8 mouse cellular contexts compared by ENCODE assay signal in genomic region chr13:9764646-9765536, GRCm38 (mm10). TPM values are rescaled to one million over a fixed set of nuclear protein-coding genes. Genes with fewer than 3 reads are reported as not detected.
DNase-seq lines count a peak whose midpoint lies in the region; ATAC-seq and TF ChIP-seq lines count a peak whose summit lies in the region.

Gene Zmynd11, minus strand, starts transcription at chr13:9765330.

- under 1% methylated on average over 81 of the region's 98 CpGs for WGBS in forebrain, embryonic 16.5 days
- under 1% methylated on average over 98 of the region's 98 CpGs for WGBS in large intestine, adult 2 months
- under 1% methylated on average over 86 of the region's 98 CpGs for WGBS in lung, embryonic 14.5 days
- under 1% methylated on average over 75 of the region's 98 CpGs for WGBS in neural tube, embryonic 15.5 days

- H3K27ac ChIP-seq in ES-Bruce4 (ENCODE audit: insufficient read depth, low read length): no peak within 1 kb of the TSS
- H3K27ac ChIP-seq in forebrain, embryonic 16.5 days (ENCODE audit: low read length): peak within 1 kb of the TSS; percentile 98
- H3K27ac ChIP-seq in lung, embryonic 14.5 days (ENCODE audit: low read depth): peak within 1 kb of the TSS; percentile 100
- H3K27ac ChIP-seq in neural tube, embryonic 15.5 days (replicated peaks): peak within 1 kb of the TSS; percentile 99

- H3K9ac ChIP-seq in ES-Bruce4 (ENCODE audit: low read depth, poor library complexity, severe bottlenecking): peak within 1 kb of the TSS; percentile 99
- H3K9ac ChIP-seq in forebrain, embryonic 16.5 days (replicated peaks; ENCODE audit: low read depth, low read length): peak within 1 kb of the TSS; percentile 97
- peak within 1 kb of the TSS; percentile 100 for H3K9ac ChIP-seq in lung, embryonic 14.5 days
- peak within 1 kb of the TSS; percentile 98 for H3K9ac ChIP-seq in neural tube, embryonic 15.5 days (replicated peaks)

- no peak for TF ChIP-seq CTCF in ES-Bruce4 (IDR thresholded peaks at IDR 0.05; ENCODE audit: low read depth, low read length)
- TF ChIP-seq CTCF in lung, embryonic 14.5 days (IDR thresholded peaks at IDR 0.05; ENCODE audit: low read depth): no peak

- no peaks in the 10 kb centered on the region for H3K9me3 ChIP-seq in ES-Bruce4 (replicated peaks; ENCODE audit: control insufficient read depth, insufficient read depth, low read length, poor library complexity, severe bottlenecking)
- no peaks in the 10 kb centered on the region for H3K9me3 ChIP-seq in forebrain, embryonic 16.5 days (ENCODE audit: control insufficient read depth, low read length)
- no peaks in the 10 kb centered on the region for H3K9me3 ChIP-seq in lung, embryonic 14.5 days (ENCODE audit: low read depth, low read length)
- no peaks in the 10 kb centered on the region for H3K9me3 ChIP-seq in neural tube, embryonic 15.5 days (replicated peaks)

- TF ChIP-seq POLR2A in ES-Bruce4 (IDR thresholded peaks at IDR 0.05; ENCODE audit: insufficient read depth, low read length): no peak

- peak within 1 kb of the TSS; percentile 74 for H3K4me2 ChIP-seq in forebrain, embryonic 16.5 days (ENCODE audit: low read length)
- H3K4me2 ChIP-seq in lung, embryonic 14.5 days: peak within 1 kb of the TSS; percentile 86
- H3K4me2 ChIP-seq in neural tube, embryonic 15.5 days: peak within 1 kb of the TSS; percentile 60

- peak in 1 of 2 experiments; percentile 70 for DNase-seq in heart, postnatal 14 days
- DNase-seq in large intestine, adult 2 months (ENCODE audit: low read depth, low spot score): no peak
- peak; percentile 75 for DNase-seq in lung, embryonic 14.5 days
- DNase-seq in testis, postnatal 14 days (ENCODE audit: low spot score): peak; percentile 66

- H3K4me1 ChIP-seq in ES-Bruce4 (ENCODE audit: control insufficient read depth, insufficient read depth, low read length): no peaks in the 10 kb centered on the region
- peaks cover 24% of the 10 kb centered on the region for H3K4me1 ChIP-seq in forebrain, embryonic 16.5 days (replicated peaks; ENCODE audit: control insufficient read depth, insufficient read depth, low read length)
- H3K4me1 ChIP-seq in lung, embryonic 14.5 days (ENCODE audit: insufficient read depth): peaks cover 14% of the 10 kb centered on the region
- H3K4me1 ChIP-seq in neural tube, embryonic 15.5 days: peaks cover 37% of the 10 kb centered on the region

- no peaks in the 10 kb centered on the region for H3K36me3 ChIP-seq in ES-Bruce4 (ENCODE audit: control insufficient read depth, insufficient read depth, low read length, poor library complexity, severe bottlenecking)
- H3K36me3 ChIP-seq in forebrain, embryonic 16.5 days (ENCODE audit: control insufficient read depth, insufficient read depth): no peaks in the 10 kb centered on the region
- no peaks in the 10 kb centered on the region for H3K36me3 ChIP-seq in lung, embryonic 14.5 days (ENCODE audit: insufficient read depth)
- H3K36me3 ChIP-seq in neural tube, embryonic 15.5 days: no peaks in the 10 kb centered on the region

- TF ChIP-seq EP300 in ES-Bruce4 (IDR thresholded peaks at IDR 0.05; ENCODE audit: insufficient read depth, low read depth, low read length): no peak

- intact Hi-C loops in heart, postnatal 14 days (cut with DNase I): loop anchor here (5.0 to 10.0 kb wide), 2 partner anchors 73 to 490 kb away; partner anchors contain the start of gene Dip2c

- peak within 1 kb of the TSS; percentile 86 for H3K4me3 ChIP-seq in ES-Bruce4 (ENCODE audit: low read depth, low read length)
- H3K4me3 ChIP-seq in forebrain, embryonic 16.5 days (replicated peaks; ENCODE audit: low read length): peak within 1 kb of the TSS; percentile 99
- H3K4me3 ChIP-seq in lung, embryonic 14.5 days (ENCODE audit: low read depth, low read length): peak within 1 kb of the TSS; percentile 97
- peak within 1 kb of the TSS; percentile 89 for H3K4me3 ChIP-seq in neural tube, embryonic 15.5 days (replicated peaks)

- H3K27me3 ChIP-seq in ES-Bruce4 (ENCODE audit: control insufficient read depth, insufficient read depth, low read length, poor library complexity, severe bottlenecking): no peaks in the 10 kb centered on the region
- no peaks in the 10 kb centered on the region for H3K27me3 ChIP-seq in forebrain, embryonic 16.5 days (replicated peaks; ENCODE audit: control insufficient read depth, insufficient read depth, low read length)
- H3K27me3 ChIP-seq in lung, embryonic 14.5 days (ENCODE audit: insufficient read depth, low read length): no peaks in the 10 kb centered on the region
- H3K27me3 ChIP-seq in neural tube, embryonic 15.5 days (replicated peaks): no peaks in the 10 kb centered on the region

- ATAC-seq in cerebellum, adult (ENCODE audit: insufficient number of reproducible peaks, low FRiP score, low TSS enrichment): peak; percentile 80
- ATAC-seq in forebrain, embryonic 16.5 days: peak; percentile 82
- ATAC-seq in lung, embryonic 14.5 days (ENCODE audit: insufficient read depth): peak; percentile 83
- peak; percentile 87 for ATAC-seq in neural tube, embryonic 15.5 days (ENCODE audit: low FRiP score)

RNA-seq across cellular contexts. Expression of gene Zmynd11, which starts in this region (rescaled TPM):
- polyA plus RNA-seq in ES-Bruce4 (2011; ENCODE audit: insufficient read depth, insufficient read length, low read depth, missing spikeins): 48.3 and 48.8 TPM in 2 replicates
- 198 and 210 TPM in 2 replicates for polyA plus RNA-seq in forebrain, embryonic 16.5 days (2015; fragmentation: Nextera tagmentation; extraction: Ambion mirVana)
- total RNA-seq in heart, postnatal 14 days (2021): 100 to 1,000 TPM; 122 to 134 TPM
- 15.7 and 25.6 TPM in 2 replicates for polyA plus RNA-seq in large intestine, adult 2 months (2012; rRNA removed)
- polyA plus RNA-seq in lung, embryonic 14.5 days (2014; fragmentation: Nextera tagmentation; extraction: Ambion mirVana): 163 and 164 TPM in 2 replicates
- 116 and 128 TPM in 2 replicates for polyA plus RNA-seq in neural tube, embryonic 15.5 days (2015; fragmentation: Nextera tagmentation; extraction: Ambion mirVana)
